Mouse (Mus musculus) megakaryocyte, embryonic 14.5 days (primary cell): ENCODE measurements around the gene Zfp382.
"Not testable (repeated sequence)": the region's sequence is repeated elsewhere in the genome, so short reads cannot be mapped to it uniquely, and the experiment has no call there.

ENCODE experiments used
- FLI1 ChIP-seq: IDR thresholded peaks from 2 replicates; pipeline ENCODE4 v1.6.1; 2012; ENCODE audit warnings: low read length, inconsistent platforms, mixed read lengths
- GATA1 ChIP-seq: IDR thresholded peaks from 3 replicates; pipeline ENCODE4 v1.6.1; 2012; ENCODE audit warnings: mixed read lengths, low read length, inconsistent platforms, borderline replicate concordance

DNA sequence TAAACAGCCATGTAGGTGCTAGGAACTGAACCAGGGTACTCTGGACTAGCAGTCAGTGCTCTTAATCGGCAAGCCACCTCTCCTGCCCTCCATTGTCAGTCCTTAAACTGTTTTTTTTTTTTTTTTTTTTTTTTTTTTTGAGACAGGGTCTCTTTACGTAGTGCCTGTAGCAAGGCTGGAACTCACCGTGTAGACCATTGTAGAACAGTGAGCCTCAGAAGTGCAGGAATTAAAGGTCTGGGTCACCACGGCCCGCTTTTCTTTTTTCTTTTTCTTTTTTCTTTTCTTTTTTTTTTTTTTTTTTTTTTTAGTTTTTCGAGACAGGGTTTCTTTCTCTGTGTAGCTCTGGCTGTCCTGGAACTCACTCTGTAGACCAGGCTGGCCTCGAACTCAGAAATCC is 61.4 kb downstream of the Zfp382 start:
- TF ChIP-seq GATA1, FLI1: not testable (repeated sequence)
